Mouse (Mus musculus): ENCODE results near the gene Lrig2.

DNA sequence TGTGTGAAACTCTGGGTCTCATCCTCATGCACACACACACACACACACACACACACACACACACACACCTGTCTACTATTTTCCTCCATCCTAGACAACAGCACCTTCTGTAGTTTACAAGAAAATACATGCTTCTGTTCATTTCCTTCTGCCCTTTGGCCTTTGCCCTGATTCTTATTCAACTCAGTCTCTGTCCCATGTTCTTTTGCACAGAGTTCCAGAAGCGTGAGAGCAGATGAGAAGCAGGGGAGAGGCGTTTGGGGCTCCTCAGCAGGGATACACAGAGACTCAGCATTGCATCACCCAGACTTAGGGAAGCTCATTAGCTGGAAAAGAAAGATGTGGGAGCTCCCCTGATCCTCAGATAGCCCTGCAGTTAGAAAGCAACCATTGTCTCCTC, 13.8 kb upstream of the Lrig2 start:
- TF ChIP-seq MAX (IDR thresholded peaks at IDR 0.05; ENCODE audit: low read depth) (no peak), TCF12 (IDR thresholded peaks at IDR 0.05; ENCODE audit: insufficient read depth, poor library complexity, severe bottlenecking) (no peak), POLR2A (IDR thresholded peaks at IDR 0.05; ENCODE audit: insufficient read length, low read depth) (no peak)

Data from myocyte (in vitro differentiated cells).